Mouse (Mus musculus) limb, embryonic 10.5 days (tissue): ENCODE results near the gene Fbxw22. TPM values are rescaled to one million over a fixed set of nuclear protein-coding genes. Genes with fewer than 3 reads are reported as not detected.
"Not testable (repeated sequence)": the region's sequence is repeated elsewhere in the genome, so short reads cannot be mapped to it uniquely, and the experiment has no call there.

Experiments
- DNase-seq: peaks from one replicate; pipeline ENCODE4 v3.0.0-alpha.2; 2017; ENCODE audit warnings: low spot score
- H3K27ac ChIP-seq: fragments of 300-500 bp; sonication (generic); 2 replicates; pipeline ENCODE4 v1.5.1; 2016; ENCODE audit warnings: mild to moderate bottlenecking
- H3K27me3 ChIP-seq: fragments of 300-500 bp; sonication (generic); 2 replicates; pipeline ENCODE4 v1.6.1; 2016; ENCODE audit warnings: low read depth, mild to moderate bottlenecking; ENCODE audit not compliant: poor library complexity, severe bottlenecking
- H3K36me3 ChIP-seq: fragments of 300-500 bp; sonication (generic); 2 replicates; pipeline ENCODE4 v1.6.1; 2016; ENCODE audit warnings: mild to moderate bottlenecking, moderate library complexity
- H3K4me1 ChIP-seq: fragments of 300-500 bp; sonication (generic); 2 replicates; pipeline ENCODE4 v1.6.1; 2016
- H3K4me3 ChIP-seq: fragments of 300-500 bp; sonication (generic); 2 replicates; pipeline ENCODE4 v1.5.1; 2016; ENCODE audit warnings: mild to moderate bottlenecking, moderate library complexity
- H3K9me3 ChIP-seq: fragments of 300-500 bp; sonication (generic); replicated peaks from 2 replicates; pipeline ENCODE4 v1.6.1; 2016; ENCODE audit warnings: mild to moderate bottlenecking
- WGBS: fragments of 180-500 bp; shearing (Covaris S2); methylation state at CpG from one replicate; pipeline ENCODE4 v1.1.7; 2016; 5-methylcytosine and 5-hydroxymethylcytosine counted together
- polyA plus RNA-seq: library from polyadenylated mRNA; unstranded; fragments of >200 nt; fragmentation: Nextera tagmentation; extraction: Ambion mirVana; gene quantifications from 2 replicates; pipeline ENCODE4 v1.2.1, GENCODE M21; 2016

Gene Fbxw22
- polyA plus RNA-seq, result not detected in 2 replicates

- not testable (repeated sequence) for H3K27ac ChIP-seq, H3K36me3 ChIP-seq, DNase-seq, H3K4me3 ChIP-seq, H3K4me1 ChIP-seq, H3K27me3 ChIP-seq, H3K9me3 ChIP-seq
- WGBS, result 77% methylated on average over 4 of the region's 4 CpGs
These were observed at the start of gene Fbxw22 for GRCm38 (mm10) chr9:109404196-109404595. Gene Fbxw22 (minus strand): TSS chr9:109404296.

GRCm38 (mm10) chr9:109449040-109449439 is 44.9 kb upstream of the Fbxw22 start, which contains the start of gene Fbxw16:
Gene Fbxw16 (minus strand): TSS chr9:109449140.
- no peak within 1 kb of the TSS for H3K4me3 ChIP-seq
- no peaks in the 10 kb centered on the region for H3K36me3 ChIP-seq
- H3K27me3 ChIP-seq, result no peaks in the 10 kb centered on the region
- H3K27ac ChIP-seq, result no peak within 1 kb of the TSS
- H3K4me1 ChIP-seq, result no peaks in the 10 kb centered on the region
- no peak for DNase-seq
- no peaks in the 10 kb centered on the region for H3K9me3 ChIP-seq

DNA sequence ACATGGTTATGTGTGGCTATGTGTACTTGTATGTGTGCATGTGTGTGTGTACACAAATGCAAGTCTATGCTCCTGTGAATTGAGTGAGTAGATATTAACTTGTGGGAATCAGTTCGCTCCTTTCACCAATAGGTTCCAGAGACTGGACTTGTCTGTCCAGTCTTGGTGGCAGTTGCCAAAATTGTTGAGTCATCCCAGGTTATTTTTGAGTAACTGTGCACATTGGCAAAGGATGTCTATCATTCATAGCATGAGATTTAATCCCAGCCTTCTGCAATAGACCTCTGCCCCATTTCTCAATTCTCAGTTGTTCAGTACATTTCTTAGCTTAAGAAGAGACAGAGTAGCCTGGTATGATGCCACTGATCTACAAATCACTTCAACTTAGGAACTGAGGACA is 28.9 kb upstream of the Fbxw22 start:
- no peak overlapping the region for H3K4me3 ChIP-seq
- no peaks in the 10 kb centered on the region for H3K36me3 ChIP-seq
- H3K9me3 ChIP-seq, result no peaks in the 10 kb centered on the region
- no peak overlapping the region for H3K27ac ChIP-seq
- DNase-seq, result no peak
- H3K4me1 ChIP-seq, result no peaks in the 10 kb centered on the region
- H3K27me3 ChIP-seq, result no peaks in the 10 kb centered on the region
- 100% methylated on average over 1 of the region's 1 CpGs for WGBS

DNA sequence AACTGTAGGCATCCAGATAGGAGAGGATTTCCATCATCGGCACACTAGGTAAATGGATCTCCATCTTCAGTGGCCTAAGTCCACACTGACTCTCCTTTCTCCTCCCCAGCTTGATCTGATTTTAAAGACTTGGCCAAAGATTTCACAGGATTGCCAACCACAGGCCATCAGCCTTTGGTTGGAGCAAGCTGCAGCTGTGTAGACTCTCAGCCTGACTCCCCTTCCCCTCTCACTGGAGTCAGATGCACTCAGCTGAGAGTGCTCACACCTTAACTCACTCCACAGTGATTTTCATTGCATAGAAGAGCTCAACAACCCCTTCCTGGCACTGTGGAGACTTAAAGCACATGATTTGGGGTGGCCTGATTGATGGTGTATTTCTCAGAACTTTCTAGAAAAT is 64.5 kb downstream of the Fbxw22 start, which contains the start of gene Fbxw28:
Fbxw28 (minus strand) TSS at position 101 of the 400 bp plus-strand sequence.
- 88% methylated on average over 1 of the region's 1 CpGs for WGBS
- H3K4me3 ChIP-seq, H3K36me3 ChIP-seq, H3K4me1 ChIP-seq, H3K27me3 ChIP-seq, H3K9me3 ChIP-seq, DNase-seq, H3K27ac ChIP-seq: not testable (repeated sequence)

Other genes starting within 250 kb of the Fbxw22 start
- gene Fbxw21, start 242.3 kb downstream of the Fbxw22 start, polyA plus RNA-seq, result not detected in 2 replicates
- not detected in 2 replicates for gene Fbxw13, start 208.3 kb downstream of the Fbxw22 start, polyA plus RNA-seq
- gene Fbxw20, start 169.5 kb downstream of the Fbxw22 start, polyA plus RNA-seq, result not detected in 2 replicates
- not detected in 2 replicates for gene Fbxw14, start 116.6 kb downstream of the Fbxw22 start, polyA plus RNA-seq
- gene Fbxw28, start 64.6 kb downstream of the Fbxw22 start, polyA plus RNA-seq, result not detected in 2 replicates
- gene Fbxw16, start 44.8 kb upstream of the Fbxw22 start, polyA plus RNA-seq, result not detected in 2 replicates
- gene Fbxw19, start 91.6 kb upstream of the Fbxw22 start, polyA plus RNA-seq, result not detected in 2 replicates
- gene Fbxw15, start 164.0 kb upstream of the Fbxw22 start, polyA plus RNA-seq, result not detected in 2 replicates
- not detected in 2 replicates for gene Fbxw24, start 221.8 kb upstream of the Fbxw22 start, polyA plus RNA-seq